Mouse (Mus musculus): Measurements from ENCODE around the gene Ttc7b. TPM values are rescaled to one million over a fixed set of nuclear protein-coding genes. Genes with fewer than 3 reads are reported as not detected.

Ttc7b gene
- polyA plus RNA-seq, 1 experiment from 2014 or later, result 29.4 TPM

- Histone ChIP-seq H3K27ac (no peak overlapping the region), H3K36me3 (ENCODE audit: inconsistent target) (no peaks in the 10 kb centered on the region; the same call in 1 of the 2 replicates), H3K79me2 (ENCODE audit: inconsistent target) (no peaks in the 10 kb centered on the region), H3K4me3 (ENCODE audit: inconsistent target) (no peak overlapping the region)
- WGBS (ENCODE audit: missing documents), result 89% methylated on average over 8 of the region's 8 CpGs
Observed at GRCm38 (mm10) chr12:100299322-100299726, 221.3 kb downstream of the Ttc7b start.

GRCm38 (mm10) chr12:100298788-100299187, 221.8 kb downstream of the Ttc7b start:
- H3K36me3 ChIP-seq (ENCODE audit: inconsistent target), result no peaks in the 10 kb centered on the region; the same call in 1 of the 2 replicates
- no peak overlapping the region for H3K4me3 ChIP-seq (ENCODE audit: inconsistent target)
- 100% methylated on average over 2 of the region's 2 CpGs for WGBS (ENCODE audit: missing documents)

GRCm38 (mm10) chr12:100297961-100298360, 222.7 kb downstream of the Ttc7b start:
- Histone ChIP-seq H3K79me2 (ENCODE audit: inconsistent target) (no peaks in the 10 kb centered on the region), H3K27ac (no peak overlapping the region), H3K36me3 (ENCODE audit: inconsistent target) (no peaks in the 10 kb centered on the region; the same call in 1 of the 2 replicates), H3K4me3 (ENCODE audit: inconsistent target) (no peak overlapping the region)
- WGBS (ENCODE audit: missing documents), result 93% methylated on average over 4 of the region's 4 CpGs

More at GRCm38 (mm10) chr12:100298788-100299187, 221.8 kb downstream of the Ttc7b start:
- no peaks in the 10 kb centered on the region for H3K79me2 ChIP-seq (ENCODE audit: inconsistent target)
- H3K27ac ChIP-seq, result no peak overlapping the region

DNA sequence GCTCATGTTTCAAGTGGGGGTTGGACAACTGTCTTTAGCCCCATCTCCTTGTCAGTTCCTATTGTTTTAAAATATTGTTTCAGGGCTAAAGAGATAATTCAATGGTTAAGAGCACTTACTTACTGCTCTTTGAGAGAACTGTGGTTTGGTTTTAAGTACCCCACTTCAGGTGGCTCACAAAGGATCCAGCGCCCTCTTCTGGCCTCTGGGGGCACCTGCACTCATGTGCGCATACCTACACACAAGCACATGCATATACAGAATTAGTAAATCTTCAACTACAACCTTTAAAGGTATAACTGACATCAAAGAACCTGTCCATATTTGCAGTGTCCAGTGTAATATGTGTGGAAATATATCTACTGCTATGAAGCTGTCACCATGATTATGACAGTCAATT, 226.2 kb downstream of the Ttc7b start:
- H3K27ac ChIP-seq, result no peak overlapping the region
- no peaks in the 10 kb centered on the region for H3K36me3 ChIP-seq (ENCODE audit: inconsistent target)
- H3K4me3 ChIP-seq (ENCODE audit: inconsistent target), result no peak overlapping the region
- no peaks in the 10 kb centered on the region for H3K79me2 ChIP-seq (ENCODE audit: inconsistent target)
- WGBS (ENCODE audit: missing documents), result 88% methylated on average over 2 of the region's 2 CpGs

DNA sequence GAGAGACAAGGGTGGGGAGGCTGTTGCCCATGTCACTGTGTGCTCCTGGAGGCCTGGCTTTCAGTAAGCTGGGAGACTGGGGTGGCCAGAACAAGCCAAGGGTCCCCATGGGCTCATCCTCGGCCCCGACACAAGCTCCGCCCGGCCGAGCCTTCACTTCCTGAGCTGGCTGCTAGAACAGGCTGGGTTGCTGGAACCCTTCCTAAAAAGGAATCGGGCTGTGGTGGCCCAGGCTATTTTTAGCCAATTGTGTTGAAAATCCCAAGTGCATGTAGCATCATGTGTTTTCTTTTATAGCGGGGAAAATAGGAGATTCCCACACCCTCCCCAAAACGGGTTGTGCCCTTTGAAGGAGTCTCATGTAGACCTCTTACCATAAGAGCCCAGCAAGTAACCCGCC, 226.7 kb downstream of the Ttc7b start:
- H3K79me2 ChIP-seq (ENCODE audit: inconsistent target), result no peaks in the 10 kb centered on the region
- no peak overlapping the region for H3K4me3 ChIP-seq (ENCODE audit: inconsistent target)
- H3K27ac ChIP-seq, result no peak overlapping the region
- 71% methylated on average over 9 of the region's 9 CpGs for WGBS (ENCODE audit: missing documents)
- H3K36me3 ChIP-seq (ENCODE audit: inconsistent target), result no peaks in the 10 kb centered on the region

- no peak overlapping the region for H3K27ac ChIP-seq
- H3K4me3 ChIP-seq (ENCODE audit: inconsistent target), result no peak overlapping the region
- H3K36me3 ChIP-seq (ENCODE audit: inconsistent target), result no peaks in the 10 kb centered on the region
- WGBS (ENCODE audit: missing documents), result 78% methylated on average over 16 of the region's 18 CpGs
- no peaks in the 10 kb centered on the region for H3K79me2 ChIP-seq (ENCODE audit: inconsistent target)
Observed at GRCm38 (mm10) chr12:100290711-100291685, 229.6 kb downstream of the Ttc7b start.

GRCm38 (mm10) chr12:100290178-100290531, 230.5 kb downstream of the Ttc7b start:
- no peaks in the 10 kb centered on the region for H3K36me3 ChIP-seq (ENCODE audit: inconsistent target)
- H3K27ac ChIP-seq, result no peak overlapping the region
- H3K79me2 ChIP-seq (ENCODE audit: inconsistent target), result no peaks in the 10 kb centered on the region
- 92% methylated on average over 11 of the region's 11 CpGs for whole genome bisulfite sequencing (ENCODE audit: missing documents)
- no peak overlapping the region for H3K4me3 ChIP-seq (ENCODE audit: inconsistent target)

- Histone ChIP-seq H3K79me2 (ENCODE audit: inconsistent target) (no peaks in the 10 kb centered on the region), H3K36me3 (ENCODE audit: inconsistent target) (no peaks in the 10 kb centered on the region), H3K27ac (no peak overlapping the region), H3K4me3 (ENCODE audit: inconsistent target) (no peak overlapping the region)
- WGBS (ENCODE audit: missing documents), result 89% methylated on average over 8 of the region's 8 CpGs
Observed at GRCm38 (mm10) chr12:100289267-100290177, 231.1 kb downstream of the Ttc7b start.

GRCm38 (mm10) chr12:100288018-100288417, 232.6 kb downstream of the Ttc7b start:
- no peaks in the 10 kb centered on the region for H3K79me2 ChIP-seq (ENCODE audit: inconsistent target)
- H3K4me3 ChIP-seq (ENCODE audit: inconsistent target), result no peak overlapping the region
- WGBS (ENCODE audit: missing documents), result 93% methylated on average over 5 of the region's 5 CpGs
- no peaks in the 10 kb centered on the region for H3K36me3 ChIP-seq (ENCODE audit: inconsistent target)
- no peak overlapping the region for H3K27ac ChIP-seq

GRCm38 (mm10) chr12:100287565-100287964, 233.1 kb downstream of the Ttc7b start:
- Histone ChIP-seq H3K4me3 (ENCODE audit: inconsistent target) (no peak overlapping the region), H3K36me3 (ENCODE audit: inconsistent target) (no peaks in the 10 kb centered on the region)
- 100% methylated on average over 2 of the region's 2 CpGs for whole genome bisulfite sequencing (ENCODE audit: missing documents)

GRCm38 (mm10) chr12:100283283-100283682, 237.3 kb downstream of the Ttc7b start:
- Histone ChIP-seq H3K79me2 (ENCODE audit: inconsistent target) (no peaks in the 10 kb centered on the region), H3K36me3 (ENCODE audit: inconsistent target) (no peaks in the 10 kb centered on the region), H3K4me3 (ENCODE audit: inconsistent target) (no peak overlapping the region), H3K27ac (no peak overlapping the region)
- WGBS (ENCODE audit: missing documents), result no CpG with 5 or more reads among the region's 1 CpGs

More at GRCm38 (mm10) chr12:100287565-100287964, 233.1 kb downstream of the Ttc7b start:
- H3K27ac ChIP-seq, result no peak overlapping the region
- H3K79me2 ChIP-seq (ENCODE audit: inconsistent target), result no peaks in the 10 kb centered on the region

GRCm38 (mm10) chr12:100282025-100282885, 238.4 kb downstream of the Ttc7b start:
- Histone ChIP-seq H3K36me3 (ENCODE audit: inconsistent target) (no peaks in the 10 kb centered on the region), H3K79me2 (ENCODE audit: inconsistent target) (no peaks in the 10 kb centered on the region), H3K4me3 (ENCODE audit: inconsistent target) (no peak overlapping the region), H3K27ac (no peak overlapping the region)
- 81% methylated on average over 8 of the region's 8 CpGs for WGBS (ENCODE audit: missing documents)

- no peak overlapping the region for H3K27ac ChIP-seq
- 73% methylated on average over 4 of the region's 4 CpGs for WGBS (ENCODE audit: missing documents)
- H3K4me3 ChIP-seq (ENCODE audit: inconsistent target), result no peak overlapping the region
- no peaks in the 10 kb centered on the region for H3K36me3 ChIP-seq (ENCODE audit: inconsistent target)
- no peaks in the 10 kb centered on the region for H3K79me2 ChIP-seq (ENCODE audit: inconsistent target)
Observed at GRCm38 (mm10) chr12:100280972-100281794, 239.4 kb downstream of the Ttc7b start.
